Mouse (Mus musculus): ENCODE data around the gene 1600015I10Rik.
"Not testable (repeated sequence)": the region's sequence is repeated elsewhere in the genome, so short reads cannot be mapped to it uniquely, and the experiment has no call there.

Gene 1600015I10Rik

DNA sequence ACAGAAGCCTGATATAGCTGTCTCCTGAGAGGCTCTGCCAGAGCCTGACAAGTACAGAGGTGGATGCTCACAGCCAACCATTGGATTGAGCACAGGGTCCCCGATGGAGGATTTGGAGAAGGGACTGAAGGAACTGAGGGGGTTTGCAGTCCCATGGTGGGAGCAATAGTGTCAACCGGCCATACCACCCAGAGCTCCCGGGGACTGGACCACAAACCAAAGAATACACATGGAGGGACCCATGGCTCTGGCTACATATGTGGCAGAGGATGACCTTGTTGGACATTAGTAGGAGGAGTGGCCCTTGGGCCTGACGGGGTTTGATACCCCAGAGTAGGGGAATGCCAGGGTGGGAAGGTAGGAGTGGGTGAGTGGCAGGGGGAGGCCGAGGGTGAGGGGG is 37.0 kb downstream of the 1600015I10Rik start:
- DNase-seq (ENCODE audit: low read depth, low spot score), result not testable (repeated sequence)

DNA sequence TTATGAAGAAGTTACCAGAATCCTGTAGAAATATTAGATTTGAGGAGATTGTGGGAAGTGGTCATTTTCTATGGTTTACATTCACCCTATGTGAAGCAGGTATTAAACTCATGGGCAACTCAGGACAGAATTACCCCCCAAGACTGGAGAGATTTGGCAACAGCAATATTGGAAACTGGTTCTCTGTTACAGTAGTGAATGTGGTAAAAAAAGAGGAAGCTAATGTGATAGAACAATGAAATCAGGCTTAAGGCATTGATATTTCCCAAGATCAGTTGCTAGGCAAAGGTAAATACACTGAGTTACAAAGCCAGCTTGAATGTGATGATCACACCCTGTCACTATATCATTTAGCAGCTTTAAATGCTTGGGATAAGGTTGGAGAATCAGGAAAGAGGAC is 38.2 kb downstream of the 1600015I10Rik start:
- DNase-seq (ENCODE audit: low read depth, low spot score), result no peak

GRCm38 (mm10) chr6:48974663-48975062 is 45.0 kb downstream of the 1600015I10Rik start, which contains the start of gene Doxl2:
Doxl2 (plus strand) TSS chr6:48974963.
- no peak for DNase-seq (ENCODE audit: low read depth, low spot score)

DNA sequence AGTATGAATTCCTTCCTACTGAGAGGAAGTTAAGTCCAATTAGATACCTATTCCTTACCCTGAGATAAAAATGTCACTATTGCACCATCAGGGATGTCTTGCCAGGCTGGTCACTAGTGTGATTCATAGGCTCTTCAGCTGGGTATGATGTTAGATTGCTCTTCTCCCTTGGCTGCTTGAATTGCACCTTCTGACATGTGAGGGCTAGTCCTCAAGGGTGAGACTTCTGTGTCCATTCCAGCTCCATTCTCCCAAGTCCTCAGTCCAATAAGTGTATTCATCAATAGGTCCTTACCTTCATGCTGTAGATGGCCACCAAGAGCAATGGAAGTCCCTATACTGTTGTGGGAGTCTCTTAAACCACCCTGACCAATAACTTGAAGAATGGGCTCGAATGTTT is 49.9 kb downstream of the 1600015I10Rik start:
- DNase-seq (ENCODE audit: low read depth, low spot score), result no peak

DNA sequence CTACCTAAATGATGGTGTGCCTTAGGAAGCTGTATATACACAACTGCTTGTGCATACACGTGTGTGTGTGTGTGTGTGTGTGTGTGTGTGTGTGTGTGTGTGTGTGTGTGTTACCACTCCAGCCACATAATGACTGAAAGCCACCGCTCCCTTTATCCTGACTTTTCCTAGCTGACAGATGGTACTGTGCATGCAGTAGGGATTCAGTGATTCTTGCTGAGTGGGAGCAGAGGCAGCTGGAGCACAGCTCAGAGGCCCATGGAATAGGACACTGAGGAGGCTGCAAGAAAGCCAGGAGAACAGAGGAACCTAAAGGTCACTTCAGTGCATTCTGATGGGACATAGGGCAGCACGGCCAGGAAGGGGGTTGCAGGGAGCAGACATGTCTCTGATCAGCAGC is 52.6 kb downstream of the 1600015I10Rik start:
- no peak for DNase-seq (ENCODE audit: low read depth, low spot score)
